Mouse (Mus musculus): Measurements from ENCODE around the gene Timm44. TPM values are rescaled to one million over a fixed set of nuclear protein-coding genes. Genes with fewer than 3 reads are reported as not detected.

Gene Timm44
- total and polyA plus RNA-seq, 3 experiments, result 174 to 199 TPM; not detected in 1

DNA sequence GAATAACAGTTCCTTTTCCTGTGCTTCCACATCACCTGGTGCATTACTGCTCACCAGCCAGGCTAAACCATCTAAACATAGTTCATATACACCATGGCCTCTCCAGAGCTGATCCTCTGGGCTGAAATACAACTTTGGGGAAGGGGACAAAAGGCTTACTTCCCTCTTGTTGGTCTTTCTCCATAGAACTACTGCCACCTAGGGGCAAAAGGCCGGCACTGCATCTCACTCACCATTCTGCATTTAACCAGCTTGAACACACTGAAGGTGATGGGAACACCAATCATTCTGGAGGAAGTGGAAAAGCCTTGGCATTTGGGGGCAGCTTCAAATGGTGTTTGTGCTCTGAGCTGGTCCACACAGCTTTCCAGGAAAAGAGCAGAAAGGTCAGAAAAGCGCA is 46.8 kb upstream of the Timm44 start (continued):
- TF ChIP-seq EP300 (IDR thresholded peaks at IDR 0.05; ENCODE audit: low read depth in 1 of 2, low read length in 2 of 2), result no peak
- TF ChIP-seq GATA1 (IDR thresholded peaks at IDR 0.05; ENCODE audit: low read depth, low read length), result no peak
- TF ChIP-seq MEF2A (IDR thresholded peaks at IDR 0.05; ENCODE audit: extremely low read depth, insufficient replicate concordance, low read depth, low read length, poor library complexity, severe bottlenecking), result no peak
- TF ChIP-seq USF2 (IDR thresholded peaks at IDR 0.05; ENCODE audit: borderline replicate concordance in 1 of 2, insufficient read depth in 1 of 2, low read depth in 1 of 2, low read length in 2 of 2), result no peak
- TF ChIP-seq ZNF384 (IDR thresholded peaks at IDR 0.05; ENCODE audit: low read depth, low read length), result 0 out of 2 replicates have a peak, but pooled peaks have one; percentile 10
- TF ChIP-seq TAL1 (IDR thresholded peaks at IDR 0.05; ENCODE audit: low read length), result no peak
- TF ChIP-seq TBP (IDR thresholded peaks at IDR 0.05; ENCODE audit: low read depth, low read length), result no peak
- peak; percentile 77 for TF ChIP-seq RAD21 (IDR thresholded peaks at IDR 0.05; ENCODE audit: low read depth, low read length)
- 0 out of 2 replicates have a peak, but pooled peaks have one; percentile 41 for TF ChIP-seq MAZ (IDR thresholded peaks at IDR 0.05; ENCODE audit: low read depth, low read length)

GRCm38 (mm10) chr8:4321031-4321430 is 45.3 kb upstream of the Timm44 start:
- no peak overlapping the region for H3K9ac ChIP-seq (ENCODE audit: control insufficient read depth, low read depth, low read length, poor library complexity, severe bottlenecking)
- H3K4me3 ChIP-seq (ENCODE audit: control insufficient read depth in 1 of 2, insufficient read depth in 1 of 2, low read depth in 2 of 2, low read length in 2 of 2), result no peak overlapping the region
- peaks cover 19 to 20% of the 10 kb centered on the region in 2 experiments for H3K4me1 ChIP-seq (ENCODE audit: control insufficient read depth in 1 of 2, insufficient read depth in 2 of 2, low read length in 2 of 2)
- H3K36me3 ChIP-seq (ENCODE audit: control insufficient read depth in 1 of 2, insufficient read depth in 2 of 2, low read length in 2 of 2), result peaks cover 28 to 51% of the 10 kb centered on the region in 2 experiments
- no peak overlapping the region for H3K27ac ChIP-seq (ENCODE audit: control insufficient read depth, low read depth, low read length)
- no peaks in the 10 kb centered on the region for H3K9me3 ChIP-seq (replicated peaks; ENCODE audit: insufficient read depth, low read length)
- DNase-seq (ENCODE audit: low read depth, low spot score), result no peak
- peaks cover 92% of the 10 kb centered on the region for H3K79me2 ChIP-seq (ENCODE audit: control insufficient read depth, insufficient read depth, low read length, poor library complexity)
- no peaks in the 10 kb centered on the region for H3K27me3 ChIP-seq (ENCODE audit: control insufficient read depth in 1 of 2, insufficient read depth in 2 of 2, low read length in 2 of 2)
- TF ChIP-seq MXI1 (IDR thresholded peaks at IDR 0.05; ENCODE audit: low read depth, low read length) (no peak), TAL1 (IDR thresholded peaks at IDR 0.05; ENCODE audit: low read length) (no peak), TBP (IDR thresholded peaks at IDR 0.05; ENCODE audit: low read depth, low read length) (no peak), SMC3 (IDR thresholded peaks at IDR 0.05; ENCODE audit: low read depth, low read length) (no peak), HCFC1 (IDR thresholded peaks at IDR 0.05; ENCODE audit: low read depth, low read length) (no peak), NRF1 (IDR thresholded peaks at IDR 0.05; ENCODE audit: insufficient read depth, low read depth, low read length, poor library complexity, severe bottlenecking) (no peak), CHD2 (IDR thresholded peaks at IDR 0.05; ENCODE audit: low read length) (no peak), CHD1 (IDR thresholded peaks at IDR 0.05; ENCODE audit: low read depth, low read length) (no peak), SIN3A (IDR thresholded peaks at IDR 0.05; ENCODE audit: low read length) (no peak), EP300 (IDR thresholded peaks at IDR 0.05; ENCODE audit: low read depth in 1 of 2, low read length in 2 of 2) (no peak), POLR2AphosphoS2 (IDR thresholded peaks at IDR 0.05; ENCODE audit: low read length) (no peak), USF2 (IDR thresholded peaks at IDR 0.05; ENCODE audit: borderline replicate concordance in 1 of 2, insufficient read depth in 1 of 2, low read depth in 1 of 2, low read length in 2 of 2) (no peak), MAX (IDR thresholded peaks at IDR 0.05; ENCODE audit: low read length) (no peak), NELFE (IDR thresholded peaks at IDR 0.05; ENCODE audit: low read depth, low read length) (no peak), CTCF (IDR thresholded peaks at IDR 0.05 in 2 of 3, conservative IDR thresholded peaks at IDR 0.05 in 1 of 3; ENCODE audit: control insufficient read depth in 1 of 3, insufficient read depth in 1 of 3, low read depth in 2 of 3, low read length in 3 of 3, poor library complexity in 1 of 3, severe bottlenecking in 1 of 3) (no peak), E2F4 (IDR thresholded peaks at IDR 0.05; ENCODE audit: borderline replicate concordance, low read depth, low read length) (no peak), MYC (IDR thresholded peaks at IDR 0.05; ENCODE audit: low read depth, low read length) (no peak), ZC3H11A (IDR thresholded peaks at IDR 0.05; ENCODE audit: low read depth, low read length) (no peak)
